Mouse (Mus musculus): ENCODE results near the gene Lyg2.

Gene Lyg2

GRCm38 (mm10) chr1:37877736-37878460, 38.4 kb downstream of the Lyg2 start:
- DNase-seq = no peak

- DNase-seq = no peak
These were observed 43.1 kb downstream of the Lyg2 start for GRCm38 (mm10) chr1:37873157-37873556.

GRCm38 (mm10) chr1:37872131-37873067, 43.9 kb downstream of the Lyg2 start:
- peak; percentile 82 to 84 for DNase-seq

- no peak for DNase-seq
These were observed 44.6 kb downstream of the Lyg2 start, which contains the start of gene Lipt1 for GRCm38 (mm10) chr1:37871704-37872103. Gene Lipt1, plus strand, starts transcription at chr1:37871738.

- no peak for DNase-seq
These were observed 46.9 kb downstream of the Lyg2 start for GRCm38 (mm10) chr1:37869362-37869761.

- DNase-seq = no peak
These were observed 47.7 kb downstream of the Lyg2 start for GRCm38 (mm10) chr1:37868640-37869039.

- no peak for DNase-seq
These were observed 48.5 kb downstream of the Lyg2 start for GRCm38 (mm10) chr1:37867684-37868322.

GRCm38 (mm10) chr1:37867056-37867455, 49.2 kb downstream of the Lyg2 start:
- DNase-seq = peak; percentile 52 to 57

GRCm38 (mm10) chr1:37866286-37866685, 50.0 kb downstream of the Lyg2 start, which contains the start of gene Tsga10:
Gene Tsga10, minus strand, starts transcription at chr1:37866429.
- DNase-seq = no peak

GRCm38 (mm10) chr1:37865401-37866215, 50.7 kb downstream of the Lyg2 start:
- no peak for DNase-seq

GRCm38 (mm10) chr1:37864511-37865400, 51.5 kb downstream of the Lyg2 start:
- peak; percentile 99 to 100 for DNase-seq
